Mouse (Mus musculus) CD4-positive, CD25-positive, alpha-beta regulatory T cell, adult 4 months (primary cell): Measurements from ENCODE around the gene Slc39a13. TPM values are rescaled to one million over a fixed set of nuclear protein-coding genes. Genes with fewer than 3 reads are reported as not detected.

Experiments used
- ATAC-seq: one replicate; pipeline ENCODE4 v1.8.0; 2017
- polyA plus RNA-seq, 2 experiments: library from polyadenylated mRNA; unstranded; fragments of 100-300 nt; shearing (Covaris generic); gene quantifications; one replicate each; pipeline ENCODE4 v1.2.1; 2017

Slc39a13 gene
- polyA plus RNA-seq, 2 experiments from 2014 or later = 33.1 to 55.2 TPM

GRCm38 (mm10) chr2:91088987-91089386 is 18.8 kb upstream of the Slc39a13 start:
- ATAC-seq = no peak

GRCm38 (mm10) chr2:91087453-91087852 is 17.2 kb upstream of the Slc39a13 start:
- no peak for ATAC-seq

GRCm38 (mm10) chr2:91086392-91087237 is 16.4 kb upstream of the Slc39a13 start:
- no peak for ATAC-seq

- no peak for ATAC-seq
Measured at GRCm38 (mm10) chr2:91085494-91086391, 15.5 kb upstream of the Slc39a13 start.

- no peak for ATAC-seq
Measured at GRCm38 (mm10) chr2:91084179-91084820, 14.1 kb upstream of the Slc39a13 start.

GRCm38 (mm10) chr2:91083366-91083940 is 13.2 kb upstream of the Slc39a13 start:
- peak; percentile 9 for ATAC-seq

GRCm38 (mm10) chr2:91082844-91083243 is 12.6 kb upstream of the Slc39a13 start:
- peak; percentile 81 for ATAC-seq

GRCm38 (mm10) chr2:91081775-91082695 is 11.8 kb upstream of the Slc39a13 start, which contains the start of gene Spi1:
TSS of gene Spi1 (plus strand) at chr2:91082390.
- no peak for ATAC-seq

- ATAC-seq = peak; percentile 74
Measured at GRCm38 (mm10) chr2:91080784-91081513, 10.7 kb upstream of the Slc39a13 start.

GRCm38 (mm10) chr2:91079026-91079384 is 8.8 kb upstream of the Slc39a13 start:
- no peak for ATAC-seq

- ATAC-seq = peak; percentile 54
Measured at GRCm38 (mm10) chr2:91078314-91079025, 8.3 kb upstream of the Slc39a13 start.

GRCm38 (mm10) chr2:91077957-91078313 is 7.7 kb upstream of the Slc39a13 start:
- ATAC-seq = no peak

GRCm38 (mm10) chr2:91072092-91072491 is 1.9 kb upstream of the Slc39a13 start:
- ATAC-seq = no peak

- no peak for ATAC-seq
Measured at GRCm38 (mm10) chr2:91071059-91071458, 842 bp upstream of the Slc39a13 start.

- no peak for ATAC-seq
Measured at GRCm38 (mm10) chr2:91069306-91070000, 764 bp downstream of the Slc39a13 start.

GRCm38 (mm10) chr2:91068872-91069165 is 1.4 kb downstream of the Slc39a13 start:
- no peak for ATAC-seq

- no peak for ATAC-seq
Measured at GRCm38 (mm10) chr2:91068162-91068871, 1.9 kb downstream of the Slc39a13 start.

GRCm38 (mm10) chr2:91066455-91066854 is 3.8 kb downstream of the Slc39a13 start:
- ATAC-seq = no peak

- no peak for ATAC-seq
Measured at GRCm38 (mm10) chr2:91065544-91065943, 4.7 kb downstream of the Slc39a13 start.
